Mouse (Mus musculus): ENCODE data around the gene Olfr912.

DNA sequence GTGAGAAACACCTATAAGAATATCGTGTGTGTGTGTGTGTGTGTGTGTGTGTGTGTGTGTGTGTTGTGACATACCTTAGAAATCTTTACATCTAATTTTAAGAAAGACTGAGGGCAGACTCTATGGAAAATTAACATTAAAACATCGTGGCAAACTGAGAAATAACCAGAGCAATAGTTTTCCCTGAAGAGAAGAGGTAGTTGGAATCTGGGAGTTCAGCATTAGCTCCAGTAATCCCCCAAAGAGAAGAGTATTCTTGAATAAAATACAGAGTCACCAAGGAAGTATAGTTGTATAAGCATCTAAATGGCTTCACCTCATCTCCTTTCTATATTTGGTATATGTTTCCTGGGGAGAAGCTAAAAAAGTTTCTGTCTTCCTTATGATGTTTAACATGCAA is 12.5 kb downstream of the Olfr912 start, which contains the start of gene Olfr913:
- TF ChIP-seq GATA1 (IDR thresholded peaks at IDR 0.05; ENCODE audit: borderline replicate concordance, low read length) (no peak), FLI1 (IDR thresholded peaks at IDR 0.05; ENCODE audit: low read length) (no peak)
